Mouse (Mus musculus) telencephalon, adult 2 months (tissue): ENCODE results near the gene Ndrg2.
"Not testable (repeated sequence)": the region's sequence is repeated elsewhere in the genome, so short reads cannot be mapped to it uniquely, and the experiment has no call there.

Source experiments
- DNase-seq: peaks from one replicate; pipeline ENCODE4 v3.0.0-alpha.2; 2011; ENCODE audit warnings: low read depth, low spot score

Ndrg2 gene

DNA sequence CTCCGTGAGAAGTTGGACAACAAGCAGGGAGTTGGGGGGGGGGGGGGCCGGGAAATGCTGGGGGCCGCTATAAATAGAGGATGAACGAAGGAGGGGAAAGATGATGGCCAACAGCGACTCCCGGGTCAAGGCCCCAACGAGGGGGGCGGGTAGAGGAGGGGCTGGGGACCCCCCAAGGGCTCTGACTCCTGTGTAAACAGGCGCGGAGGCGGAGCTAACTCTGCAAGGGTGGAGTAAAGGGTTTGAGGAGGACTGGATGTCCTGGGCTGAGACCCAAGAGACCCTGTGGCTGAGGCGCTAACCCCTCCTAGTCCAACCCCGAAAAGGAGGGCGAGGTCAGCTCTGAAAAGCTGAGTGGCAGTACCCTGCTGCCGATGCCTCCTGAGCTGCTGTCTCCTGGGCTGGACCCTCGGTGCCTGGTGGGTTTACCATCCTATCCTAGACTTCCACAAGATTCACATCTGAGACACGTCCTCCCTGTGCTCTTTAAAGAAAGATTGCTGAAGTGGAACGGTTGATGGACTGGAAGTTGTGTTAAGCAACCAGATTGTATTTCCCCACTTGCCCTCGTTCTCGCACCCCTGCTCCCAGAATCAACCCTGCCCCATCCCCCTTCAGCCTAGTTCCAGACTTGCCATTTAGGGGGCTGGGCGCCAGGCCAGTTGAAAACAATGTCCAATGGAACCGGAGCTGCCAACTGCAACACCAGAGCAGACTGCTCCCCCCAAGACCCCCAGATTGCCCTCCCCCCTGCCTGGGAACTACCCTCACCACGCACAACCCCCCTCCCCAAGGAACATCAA, at the start of gene Ndrg2:
Gene Ndrg2 (minus strand): TSS at position 199 of the 803 bp plus-strand sequence.
- DNase-seq: no peak

DNA sequence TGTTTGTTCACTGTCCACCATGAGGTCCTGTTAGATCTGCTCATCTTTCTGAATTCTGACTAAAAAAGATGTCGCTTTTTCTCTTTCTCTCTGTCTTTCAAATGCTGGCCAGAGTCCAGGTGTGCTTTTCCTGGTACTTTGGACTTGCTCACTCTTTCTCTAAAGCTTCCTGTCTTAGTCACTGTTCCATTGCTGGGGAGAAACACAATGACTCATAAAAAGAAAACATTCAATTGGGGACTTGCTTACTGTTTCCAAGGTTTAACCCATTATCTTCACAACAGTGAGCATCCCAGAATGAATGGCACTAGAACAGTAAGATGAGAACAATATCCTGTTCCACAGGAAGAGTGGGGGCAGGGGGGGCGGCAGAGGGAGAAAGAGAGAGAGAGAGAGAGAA, 46.4 kb upstream of the Ndrg2 start:
- no peak for DNase-seq

DNA sequence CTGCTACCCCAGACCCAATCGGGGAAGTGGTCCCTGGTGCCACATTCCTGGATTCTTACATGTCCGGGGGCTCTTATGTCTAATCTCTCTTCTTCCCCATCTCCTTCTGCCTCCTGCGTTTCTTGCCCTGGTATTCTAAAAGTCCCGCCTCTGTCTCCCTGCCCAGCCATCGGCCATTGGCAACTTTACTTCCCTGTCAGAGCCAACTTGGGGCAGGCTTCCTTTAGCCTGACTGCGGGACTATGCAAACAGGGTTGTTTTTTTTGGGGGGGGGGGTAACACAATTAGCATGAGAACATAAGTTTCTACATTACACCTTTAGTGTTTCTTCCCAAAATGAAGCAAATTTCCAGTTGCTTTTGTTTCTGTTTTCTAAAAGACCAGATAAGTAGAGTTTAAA, 29.4 kb upstream of the Ndrg2 start:
- no peak for DNase-seq

DNA sequence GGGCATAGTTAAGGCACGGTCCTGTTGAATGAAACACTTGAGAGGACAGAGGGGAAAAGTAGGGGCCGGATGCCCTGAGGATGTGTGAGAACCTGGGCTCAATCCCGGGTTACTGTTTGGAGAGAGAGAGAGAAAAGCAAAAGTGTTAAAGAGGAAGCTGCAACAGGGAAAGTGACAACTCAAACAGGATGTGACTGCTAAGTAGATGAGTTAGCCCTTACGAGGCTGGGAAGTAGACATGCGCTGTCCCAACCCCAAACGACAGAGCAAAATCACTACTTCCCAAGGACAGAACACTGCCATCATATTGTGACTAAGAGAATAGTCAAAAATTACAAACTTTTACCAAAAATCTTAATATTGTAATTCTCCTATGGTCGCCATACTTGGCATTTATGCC, 28.3 kb upstream of the Ndrg2 start:
- DNase-seq: no peak

DNA sequence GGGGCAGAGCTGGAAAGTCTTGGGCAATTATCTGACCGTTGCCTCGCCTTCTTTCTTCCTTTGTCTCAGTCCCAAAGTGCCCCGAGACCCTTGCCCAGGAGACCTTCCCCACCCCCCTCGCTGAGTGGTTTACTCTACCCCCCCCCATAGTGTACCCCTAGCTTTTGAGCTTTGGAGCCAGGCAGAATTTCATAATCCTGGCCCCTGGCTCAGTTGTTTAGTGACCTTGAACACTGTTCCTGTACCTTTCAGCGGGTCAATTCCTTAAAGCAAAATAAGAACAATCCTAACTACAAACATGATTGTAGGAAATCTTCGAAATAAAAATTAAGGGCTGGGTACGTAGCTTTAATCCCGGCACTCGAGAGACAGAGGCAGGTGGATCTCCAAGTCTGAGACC, 27.6 kb upstream of the Ndrg2 start:
- no peak for DNase-seq

DNA sequence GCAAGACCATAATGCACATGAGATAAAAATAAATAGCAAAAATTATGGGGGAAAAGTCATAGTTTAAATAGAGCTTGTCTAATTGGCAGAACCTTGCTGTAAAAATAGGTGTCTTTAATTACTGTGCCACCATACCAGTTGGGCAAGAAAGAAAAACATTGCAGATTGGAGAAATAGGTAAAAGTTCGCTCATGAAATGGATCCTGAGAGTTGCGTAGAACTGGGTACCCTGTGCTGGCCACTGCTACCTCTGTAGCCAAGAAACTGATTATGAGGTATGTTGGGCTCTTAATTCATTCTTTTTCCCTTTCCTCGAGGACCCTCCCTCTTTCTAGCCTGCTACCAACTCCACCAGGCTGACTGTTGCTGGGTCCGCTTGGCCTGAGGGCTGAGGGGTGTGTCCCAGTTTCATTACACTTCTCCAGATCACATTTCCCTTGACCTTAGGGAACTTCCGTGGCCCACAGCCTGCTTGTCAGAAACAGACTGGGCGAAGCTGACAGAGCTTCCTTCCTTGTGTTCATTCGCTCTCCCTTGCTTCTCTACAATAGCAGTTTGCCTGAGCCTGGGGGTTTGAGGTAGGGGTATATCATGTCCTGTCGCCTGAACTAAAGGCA, 27.1 kb upstream of the Ndrg2 start:
- DNase-seq: no peak

DNA sequence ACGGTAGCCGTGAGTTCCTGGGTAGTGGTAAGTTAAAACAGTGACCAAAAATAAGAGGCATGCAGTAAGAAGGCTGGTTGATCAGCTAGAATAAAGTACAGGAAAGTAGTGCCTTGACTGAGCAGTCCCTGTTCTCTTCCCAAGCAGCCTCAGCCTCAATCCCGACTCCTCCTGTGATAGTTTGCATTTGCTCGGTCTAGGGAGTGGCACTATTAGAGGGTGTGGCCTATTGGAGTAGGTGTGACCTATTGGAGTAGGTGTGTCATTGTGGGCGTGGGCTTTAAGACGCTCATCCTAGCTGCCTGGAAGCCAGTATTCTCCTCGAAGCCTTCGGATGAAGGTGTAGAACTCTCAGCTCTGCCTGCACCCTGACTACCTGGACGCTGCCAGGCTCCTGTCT, 25.0 kb upstream of the Ndrg2 start:
- DNase-seq: no peak

DNA sequence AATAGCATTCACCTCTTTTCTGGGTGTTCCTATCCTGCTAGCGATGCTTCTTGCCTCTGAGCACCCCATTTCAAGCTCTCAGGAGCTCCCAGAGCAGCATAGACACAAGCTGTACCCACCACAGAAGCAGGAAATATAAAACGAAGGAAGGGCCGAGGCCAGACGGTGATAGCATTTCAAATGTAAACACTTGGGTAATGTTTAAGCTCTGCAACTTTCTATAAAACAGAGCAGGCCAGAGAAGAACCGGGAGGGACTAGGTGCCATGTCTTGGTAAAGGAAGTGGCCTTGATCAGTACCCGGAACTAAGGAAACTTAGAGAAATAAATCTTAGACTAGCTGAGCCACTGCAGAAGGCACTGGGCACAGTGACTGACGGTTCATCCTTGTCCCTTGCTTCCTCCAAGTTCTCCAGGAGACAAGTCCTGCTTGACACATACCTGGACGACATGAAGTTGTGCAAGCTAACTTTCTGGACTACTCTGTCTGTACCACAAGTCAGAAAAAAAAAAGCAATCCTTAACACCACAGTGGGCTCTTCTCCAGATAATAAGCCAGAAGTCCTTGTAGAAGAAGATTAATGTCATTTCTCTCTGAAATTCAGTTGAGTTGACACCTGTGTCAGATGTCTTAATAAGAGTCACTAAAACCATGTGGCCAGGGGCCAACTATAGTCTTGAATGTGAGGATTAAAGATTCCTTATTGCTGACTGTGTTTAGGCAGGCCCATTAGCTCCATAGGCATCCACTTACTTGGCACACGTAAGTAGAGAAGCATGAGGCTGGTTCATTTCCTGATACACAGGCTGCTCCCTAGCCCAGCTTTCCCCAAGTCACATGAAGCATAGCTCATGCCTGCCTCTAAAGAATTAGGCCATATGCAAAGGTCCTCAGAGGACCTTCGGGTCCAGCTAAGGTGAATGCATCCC, 18.4 kb upstream of the Ndrg2 start:
- DNase-seq: no peak

DNA sequence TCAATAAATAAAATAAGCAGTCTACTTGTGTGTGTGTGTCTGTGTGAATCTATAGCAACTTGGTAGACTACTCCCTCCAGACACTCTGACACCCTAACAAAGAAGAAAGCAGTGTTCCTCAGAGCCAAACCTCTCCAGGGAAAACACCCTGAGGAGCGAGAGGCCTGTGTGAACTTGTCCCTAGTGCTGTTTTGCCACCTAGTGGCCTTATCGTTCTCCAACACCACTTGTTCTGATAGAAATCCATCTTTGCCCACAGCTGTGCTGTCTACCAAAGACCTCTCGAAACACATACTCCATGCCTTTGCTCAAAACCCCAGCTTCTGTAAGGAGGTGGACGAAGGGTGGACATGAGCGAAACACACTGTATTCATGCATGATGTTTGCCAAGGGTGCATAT, 16.9 kb upstream of the Ndrg2 start:
- no peak for DNase-seq

DNA sequence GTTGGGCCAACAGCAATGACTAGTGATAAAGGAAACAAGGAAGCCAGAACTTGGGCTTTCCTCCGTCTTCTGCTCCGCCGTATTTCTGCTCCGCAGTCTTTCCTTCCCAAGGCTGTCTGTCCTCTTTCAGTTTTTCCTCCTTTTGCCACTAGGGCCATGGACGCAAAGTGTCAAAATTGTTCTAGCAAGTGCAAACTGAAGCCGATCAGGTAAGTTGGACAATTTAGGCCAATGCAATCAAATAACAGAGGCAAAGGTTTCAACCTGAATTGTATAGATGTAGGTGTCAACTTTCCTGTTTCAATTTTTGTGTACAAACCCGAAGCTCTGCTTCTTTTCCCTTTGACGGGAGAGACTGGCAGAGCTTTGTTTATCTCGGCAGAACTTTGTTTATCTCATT, 16.0 kb upstream of the Ndrg2 start:
- no peak for DNase-seq

DNA sequence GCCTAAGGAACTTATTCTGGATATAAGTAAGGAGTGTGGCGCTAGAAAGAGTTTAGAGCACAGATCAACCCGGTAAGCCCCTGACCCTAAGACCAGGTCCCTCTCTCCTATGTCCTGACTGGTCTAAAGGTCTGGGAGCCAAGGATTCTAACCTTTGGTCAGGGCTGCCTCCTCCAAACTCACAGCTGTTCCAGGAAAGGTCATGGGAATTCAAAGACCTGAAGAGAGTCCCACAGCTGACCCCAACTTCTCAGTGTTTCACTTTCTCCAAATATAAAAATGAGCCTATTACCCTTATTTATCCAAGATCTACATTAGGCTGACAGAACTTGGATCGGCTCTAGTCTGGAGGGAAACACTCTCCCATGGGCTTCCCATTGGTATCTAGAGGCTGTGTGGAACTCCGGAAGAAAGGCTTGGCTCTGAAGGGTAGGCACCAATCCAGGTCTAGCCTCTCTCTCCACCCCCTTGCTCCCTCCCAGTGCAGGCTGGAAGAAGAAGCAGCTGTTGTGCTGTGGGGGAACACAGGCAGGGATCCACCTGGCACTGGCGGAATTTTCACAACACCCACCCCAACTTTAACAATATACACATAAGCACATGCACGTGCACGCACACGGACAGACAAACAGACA, 15.5 kb upstream of the Ndrg2 start:
- peak; percentile 64 for DNase-seq

DNA sequence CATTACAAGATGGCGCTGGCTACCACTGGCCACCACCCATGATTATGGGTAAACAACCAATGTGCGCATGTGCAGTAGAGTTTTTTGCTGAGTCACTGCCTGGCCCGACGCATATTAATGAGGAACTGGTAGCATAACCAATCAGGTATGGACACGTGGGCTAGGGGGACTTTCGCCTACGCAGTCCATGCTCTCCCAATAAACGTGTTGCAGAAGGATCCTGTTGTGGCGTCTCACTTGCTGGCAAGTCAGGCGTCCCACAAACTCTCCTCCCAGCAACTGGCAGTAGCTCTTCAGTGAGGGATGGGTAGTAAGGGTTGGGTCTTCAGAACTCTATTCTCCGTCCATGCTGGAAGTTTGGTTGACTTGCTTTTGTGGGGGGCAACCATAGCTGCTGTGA, 13.0 kb upstream of the Ndrg2 start:
- not testable (repeated sequence) for DNase-seq

DNA sequence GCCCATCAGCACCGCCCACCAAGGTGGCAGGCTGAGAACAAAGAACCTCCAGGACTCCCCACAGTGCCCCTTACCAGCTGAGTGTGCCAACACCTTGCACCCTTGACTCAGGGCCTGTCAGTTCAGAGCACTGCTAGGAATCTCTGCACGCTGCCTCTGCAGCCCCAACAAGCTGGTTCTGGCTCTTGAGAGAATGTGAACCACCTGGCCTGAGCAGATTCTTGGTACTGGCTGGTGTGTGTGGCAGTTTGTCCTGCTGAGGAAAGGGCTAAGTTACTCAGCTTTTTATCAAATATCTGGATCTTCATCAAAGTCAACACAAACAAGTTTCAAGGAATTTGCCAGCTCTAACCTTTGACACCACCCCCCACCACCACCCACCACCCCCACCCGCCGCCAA, 9.5 kb upstream of the Ndrg2 start:
- no peak for DNase-seq

DNA sequence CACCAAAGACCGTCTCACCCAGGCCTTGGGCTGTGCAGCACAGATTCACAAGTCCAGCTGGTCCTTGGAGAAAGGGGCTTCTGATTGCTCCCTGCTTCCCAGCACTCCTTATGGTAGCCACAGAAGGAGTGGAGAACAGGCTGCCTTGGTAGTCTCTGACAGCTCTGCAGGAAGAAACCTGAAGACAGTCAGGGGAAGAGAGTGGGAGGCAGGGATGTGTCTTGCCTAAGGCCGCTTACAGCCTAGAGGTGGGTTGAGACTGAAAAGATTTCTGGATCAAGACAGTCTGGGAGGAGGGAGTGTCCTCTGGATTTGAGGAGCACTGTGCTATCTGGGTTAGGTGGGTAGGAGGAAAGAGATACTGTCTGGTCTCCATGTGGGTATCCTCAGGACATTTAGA, 9.0 kb upstream of the Ndrg2 start:
- no peak for DNase-seq

DNA sequence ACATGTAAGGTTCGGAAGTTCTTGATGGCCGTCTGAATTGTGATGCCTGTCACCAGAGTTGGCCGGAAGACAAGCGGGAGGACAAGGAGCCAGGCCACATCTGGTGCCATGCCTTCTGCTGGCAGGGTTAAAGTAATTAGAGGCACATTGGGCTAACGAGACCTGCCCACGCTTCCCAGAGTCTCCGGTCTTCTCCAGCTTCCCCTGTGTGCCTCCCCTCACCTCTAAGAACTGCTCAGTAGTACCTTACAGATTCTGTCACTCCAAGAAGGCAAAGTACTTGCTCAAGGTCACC, 8.6 kb upstream of the Ndrg2 start, which contains the start of gene Rnase13:
Gene Rnase13 (minus strand): TSS at position 203 of the 295 bp plus-strand sequence.
- no peak for DNase-seq

DNA sequence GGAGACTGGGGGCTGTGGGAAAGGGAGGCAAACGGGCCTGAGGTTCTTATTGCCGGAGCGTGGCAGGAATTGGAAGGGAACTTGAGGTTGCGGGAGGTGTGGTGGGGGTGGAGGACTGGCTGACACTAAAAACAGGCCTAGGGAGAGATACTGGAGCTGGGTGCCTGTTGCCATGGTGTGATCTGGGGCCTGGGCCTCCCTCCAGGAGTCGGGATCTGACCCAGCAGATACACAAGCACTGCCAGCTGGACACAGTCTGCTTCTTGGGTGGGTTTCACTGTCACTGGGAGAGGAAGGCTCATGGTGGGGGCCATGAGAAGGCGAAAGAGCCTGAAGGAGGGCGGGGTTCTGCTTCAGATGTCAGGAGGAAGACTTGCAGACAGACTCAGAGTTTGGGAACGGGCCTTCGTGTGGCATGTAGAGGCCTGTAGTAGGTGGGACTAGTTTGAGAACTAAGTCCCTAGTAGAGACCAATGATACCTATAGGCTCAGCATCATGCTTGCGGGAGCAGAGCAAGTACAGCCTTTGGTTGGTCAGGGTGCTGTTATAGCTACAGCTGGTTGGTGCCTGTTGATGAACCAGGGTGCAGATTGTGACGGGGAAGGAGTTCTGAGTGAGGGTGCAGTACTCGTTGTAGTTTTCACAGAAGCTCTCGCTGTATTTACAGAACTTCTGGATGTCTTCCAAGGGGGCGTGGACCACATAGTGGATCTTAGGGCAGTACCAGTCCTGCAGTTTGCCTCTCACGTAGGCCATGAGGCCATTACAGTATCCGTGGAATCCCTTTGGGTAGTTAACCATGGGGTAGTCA, 8.0 kb upstream of the Ndrg2 start:
- DNase-seq: no peak

DNA sequence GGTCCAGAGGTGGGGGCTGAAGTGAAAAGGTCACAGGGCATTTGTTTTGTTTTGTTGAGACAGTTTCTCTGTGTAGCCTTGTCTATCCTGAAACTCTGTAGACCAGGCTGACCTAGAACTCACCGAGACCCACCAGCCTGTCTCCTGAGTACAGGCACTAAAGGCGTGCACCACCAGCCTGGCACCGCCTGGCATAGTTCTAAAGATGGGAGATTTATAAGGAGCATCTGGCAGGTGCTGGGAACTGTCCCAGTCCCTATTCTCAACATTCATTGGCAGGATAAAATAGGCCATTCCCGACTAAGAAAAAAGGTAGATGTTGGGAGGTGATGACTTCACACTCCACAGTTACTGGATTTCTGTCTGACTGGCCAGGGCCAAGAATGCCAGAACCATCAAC, 5.0 kb upstream of the Ndrg2 start:
- no peak for DNase-seq

DNA sequence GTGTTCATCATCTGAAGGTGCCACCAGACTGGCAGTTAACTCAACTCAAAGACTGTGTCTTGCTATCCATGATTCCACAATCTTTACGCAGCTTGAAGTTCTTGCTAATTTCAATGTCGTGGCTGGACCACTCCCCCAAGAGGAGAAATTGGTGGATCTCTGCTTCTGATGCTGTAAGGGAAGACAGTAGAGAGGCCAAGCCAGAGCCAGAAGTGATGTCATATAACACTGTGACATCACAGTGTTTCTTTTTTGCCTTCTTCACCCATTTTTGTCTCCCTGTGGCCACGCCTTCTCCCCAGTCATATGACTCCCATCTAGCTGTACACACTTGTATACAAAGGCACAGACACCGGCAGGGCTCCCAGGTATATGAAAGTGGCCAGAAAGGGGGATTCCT, 4.2 kb upstream of the Ndrg2 start, which contains the start of gene Tppp2:
Gene Tppp2 (plus strand): TSS at position 301 of the 400 bp plus-strand sequence.
- DNase-seq: no peak

DNA sequence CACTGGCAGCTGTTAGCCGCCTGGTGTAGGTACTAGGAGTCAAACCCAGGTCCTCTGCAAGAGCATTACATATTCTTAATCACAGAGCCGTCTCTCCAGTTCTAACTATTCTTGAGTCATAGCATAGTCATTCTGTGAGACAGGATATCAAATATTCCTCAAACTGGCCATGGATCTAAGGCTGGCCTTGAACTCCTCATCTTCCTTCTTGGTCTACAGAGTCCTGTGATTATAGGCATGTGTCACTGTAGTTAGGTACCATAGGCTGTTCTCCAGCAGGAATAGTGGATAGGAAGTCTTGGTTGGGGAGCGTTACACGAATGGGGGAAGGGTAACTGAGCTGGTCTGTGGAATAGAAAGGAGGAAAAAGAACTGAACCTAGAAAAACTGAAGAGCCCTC, 2.6 kb upstream of the Ndrg2 start:
- DNase-seq: no peak

DNA sequence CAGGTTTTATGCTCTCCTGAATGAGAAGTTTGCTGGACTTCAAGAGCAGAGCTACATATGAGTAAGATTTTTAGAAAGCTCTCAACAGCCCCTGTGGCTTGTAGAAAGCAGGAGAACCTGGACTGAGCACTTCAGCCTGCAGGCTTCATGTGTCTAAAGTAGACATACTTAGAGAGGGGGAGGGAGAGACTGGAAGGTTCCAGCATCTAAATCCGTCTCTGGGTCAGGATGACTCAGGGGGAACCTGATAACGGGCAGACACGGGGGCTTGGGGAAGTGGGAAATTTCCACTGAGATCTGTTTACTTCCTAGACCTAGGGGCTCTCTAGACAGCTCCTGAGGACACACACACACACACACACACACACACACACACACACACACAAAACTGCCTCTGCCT, 1.1 kb upstream of the Ndrg2 start:
- no peak for DNase-seq
